Mouse (Mus musculus): ENCODE results near the gene Tfec. TPM values are rescaled to one million over a fixed set of nuclear protein-coding genes. Genes with fewer than 3 reads are reported as not detected.

Gene Tfec
- polyA plus RNA-seq, 1 experiment from 2014 or later: 0.26 TPM

GRCm38 (mm10) chr6:16821985-16822384 lies 76.3 kb downstream of the Tfec start:
- Histone ChIP-seq H3K4me1 (ENCODE audit: control insufficient read depth, insufficient read depth, low read depth, low read length) (no peaks in the 10 kb centered on the region), H3K36me3 (ENCODE audit: control insufficient read depth, insufficient read depth, low read length) (no peaks in the 10 kb centered on the region), H3K27ac (ENCODE audit: low read depth, low read length) (no peak overlapping the region), H3K9me3 (ENCODE audit: control insufficient read depth, low read length) (no peaks in the 10 kb centered on the region), H3K4me2 (ENCODE audit: low read length) (no peak overlapping the region), H3K27me3 (replicated peaks; ENCODE audit: control insufficient read depth, insufficient read depth, low read length) (no peaks in the 10 kb centered on the region; the same call in 1 of the 2 replicates), H3K4me3 (ENCODE audit: low read length) (no peak overlapping the region), H3K9ac (ENCODE audit: low read depth, low read length) (no peak overlapping the region)
- 78% methylated on average over 1 of the region's 1 CpGs for WGBS
- ATAC-seq: no peak

GRCm38 (mm10) chr6:16806302-16806701 lies 91.9 kb downstream of the Tfec start:
- no peak overlapping the region for H3K9ac ChIP-seq (ENCODE audit: low read depth, low read length)
- WGBS: 87% methylated on average over 1 of the region's 1 CpGs
- no peaks in the 10 kb centered on the region for H3K4me1 ChIP-seq (ENCODE audit: control insufficient read depth, insufficient read depth, low read depth, low read length)
- H3K4me2 ChIP-seq (ENCODE audit: low read length): no peak overlapping the region
- no peak overlapping the region for H3K27ac ChIP-seq (ENCODE audit: low read depth, low read length)
- H3K36me3 ChIP-seq (ENCODE audit: control insufficient read depth, insufficient read depth, low read length): no peaks in the 10 kb centered on the region
- H3K9me3 ChIP-seq (ENCODE audit: control insufficient read depth, low read length): no peaks in the 10 kb centered on the region
- no peaks in the 10 kb centered on the region for H3K27me3 ChIP-seq (replicated peaks; ENCODE audit: control insufficient read depth, insufficient read depth, low read length)
- no peak overlapping the region for H3K4me3 ChIP-seq (ENCODE audit: low read length)
- no peak for ATAC-seq

- Histone ChIP-seq H3K27me3 (replicated peaks; ENCODE audit: control insufficient read depth, insufficient read depth, low read length) (no peaks in the 10 kb centered on the region), H3K4me1 (ENCODE audit: control insufficient read depth, insufficient read depth, low read depth, low read length) (no peaks in the 10 kb centered on the region; the same call in 1 of the 2 replicates), H3K9ac (ENCODE audit: low read depth, low read length) (no peak overlapping the region), H3K4me3 (ENCODE audit: low read length) (no peak overlapping the region), H3K27ac (ENCODE audit: low read depth, low read length) (no peak overlapping the region), H3K36me3 (ENCODE audit: control insufficient read depth, insufficient read depth, low read length) (no peaks in the 10 kb centered on the region), H3K9me3 (ENCODE audit: control insufficient read depth, low read length) (no peaks in the 10 kb centered on the region), H3K4me2 (ENCODE audit: low read length) (no peak overlapping the region)
- 22% methylated on average over 10 of the region's 10 CpGs for WGBS
- ATAC-seq: peak; percentile 69
Observed at GRCm38 (mm10) chr6:16797669-16798068, 100.6 kb downstream of the Tfec start.

- Histone ChIP-seq H3K9me3 (ENCODE audit: control insufficient read depth, low read length) (no peaks in the 10 kb centered on the region), H3K4me3 (ENCODE audit: low read length) (no peak overlapping the region), H3K36me3 (ENCODE audit: control insufficient read depth, insufficient read depth, low read length) (no peaks in the 10 kb centered on the region), H3K4me1 (ENCODE audit: control insufficient read depth, insufficient read depth, low read depth, low read length) (no peaks in the 10 kb centered on the region; the same call in 1 of the 2 replicates), H3K9ac (ENCODE audit: low read depth, low read length) (no peak overlapping the region), H3K27me3 (replicated peaks; ENCODE audit: control insufficient read depth, insufficient read depth, low read length) (no peaks in the 10 kb centered on the region), H3K4me2 (ENCODE audit: low read length) (no peak overlapping the region), H3K27ac (ENCODE audit: low read depth, low read length) (no peak overlapping the region)
- 63% methylated on average over 9 of the region's 9 CpGs for WGBS
- ATAC-seq: no peak
Observed at GRCm38 (mm10) chr6:16796914-16797313, 101.3 kb downstream of the Tfec start.

GRCm38 (mm10) chr6:16794036-16794435 lies 104.2 kb downstream of the Tfec start:
- ATAC-seq: no peak
- Histone ChIP-seq H3K9me3 (ENCODE audit: control insufficient read depth, low read length) (no peaks in the 10 kb centered on the region), H3K9ac (ENCODE audit: low read depth, low read length) (no peak overlapping the region), H3K27me3 (replicated peaks; ENCODE audit: control insufficient read depth, insufficient read depth, low read length) (no peaks in the 10 kb centered on the region), H3K27ac (ENCODE audit: low read depth, low read length) (no peak overlapping the region), H3K4me3 (ENCODE audit: low read length) (no peak overlapping the region), H3K4me2 (ENCODE audit: low read length) (no peak overlapping the region), H3K36me3 (ENCODE audit: control insufficient read depth, insufficient read depth, low read length) (no peaks in the 10 kb centered on the region), H3K4me1 (ENCODE audit: control insufficient read depth, insufficient read depth, low read depth, low read length) (no peaks in the 10 kb centered on the region; the same call in 1 of the 2 replicates)
- 82% methylated on average over 7 of the region's 7 CpGs for WGBS

- Histone ChIP-seq H3K27ac (ENCODE audit: low read depth, low read length) (no peak overlapping the region), H3K9ac (ENCODE audit: low read depth, low read length) (no peak overlapping the region), H3K4me1 (ENCODE audit: control insufficient read depth, insufficient read depth, low read depth, low read length) (no peaks in the 10 kb centered on the region), H3K27me3 (replicated peaks; ENCODE audit: control insufficient read depth, insufficient read depth, low read length) (no peaks in the 10 kb centered on the region), H3K4me3 (ENCODE audit: low read length) (no peak overlapping the region), H3K36me3 (ENCODE audit: control insufficient read depth, insufficient read depth, low read length) (no peaks in the 10 kb centered on the region), H3K4me2 (ENCODE audit: low read length) (no peak overlapping the region), H3K9me3 (ENCODE audit: control insufficient read depth, low read length) (no peaks in the 10 kb centered on the region)
- no peak for ATAC-seq
- WGBS: 84% methylated on average over 3 of the region's 3 CpGs
Observed at GRCm38 (mm10) chr6:16785166-16785565, 113.1 kb downstream of the Tfec start.

Other genes with a start within 250 kb of the Tfec start
- 55.5 and 58.8 TPM in 2 replicates for gene Tes, start 166.7 kb upstream of the Tfec start, polyA plus RNA-seq (2015; fragmentation: Nextera tagmentation; extraction: Ambion mirVana)